Mouse (Mus musculus) embryonic facial prominence, embryonic 11.5 days (tissue): ENCODE measurements at regions not wholly inside any gene's neighbourhood (a gene's known extent, or its start where the extent isn't known, plus 50 kb on each side); places are given as distances from the start of the nearest gene placed in this dataset.

Experiments
- ATAC-seq: fragments of 200-750 bp; cut with Nextera tagmentation; replicated peaks from 2 replicates; pipeline ENCODE4 v1.8.0; 2017; ENCODE audit warnings: low read depth; ENCODE audit not compliant: insufficient number of reproducible peaks, low FRiP score, low TSS enrichment
- DNase-seq: peaks from one replicate; pipeline ENCODE4 v3.0.0-alpha.2; 2015; ENCODE audit warnings: low spot score
- H3K27ac ChIP-seq: fragments of 300-500 bp; sonication (generic); replicated peaks from 2 replicates; pipeline ENCODE4 v1.5.1; 2014; ENCODE audit warnings: mild to moderate bottlenecking, low read depth, low read length, control low read depth
- H3K27me3 ChIP-seq: fragments of 300-500 bp; sonication (generic); 2 replicates; pipeline ENCODE4 v1.6.1; 2014; ENCODE audit warnings: mild to moderate bottlenecking, low read length, moderate library complexity, mixed read lengths; ENCODE audit not compliant: control insufficient read depth, insufficient read depth
- H3K36me3 ChIP-seq: fragments of 300-500 bp; sonication (generic); replicated peaks from 2 replicates; pipeline ENCODE4 v1.6.1; 2014; ENCODE audit warnings: low read depth, mild to moderate bottlenecking, low read length, moderate library complexity, mixed read lengths; ENCODE audit not compliant: control insufficient read depth, insufficient read depth
- H3K4me1 ChIP-seq: fragments of 300-500 bp; sonication (generic); 2 replicates; pipeline ENCODE4 v1.6.1; 2014; ENCODE audit warnings: low read length, mixed read lengths; ENCODE audit not compliant: control insufficient read depth, insufficient read depth
- H3K4me2 ChIP-seq: fragments of 300-500 bp; sonication (generic); 2 replicates; pipeline ENCODE4 v1.6.1; 2014; ENCODE audit warnings: low read depth, mild to moderate bottlenecking, control low read depth, low read length, moderate library complexity
- H3K4me3 ChIP-seq: fragments of 300-500 bp; sonication (generic); 2 replicates; pipeline ENCODE4 v1.5.1; 2014; ENCODE audit warnings: low read depth, low read length, control low read depth
- H3K9ac ChIP-seq: fragments of 300-500 bp; sonication (generic); replicated peaks from 2 replicates; pipeline ENCODE4 v1.6.1; 2014; ENCODE audit warnings: mild to moderate bottlenecking, control low read depth, low read length
- H3K9me3 ChIP-seq: fragments of 300-500 bp; sonication (generic); replicated peaks from 2 replicates; pipeline ENCODE4 v1.6.1; 2016; ENCODE audit warnings: mild to moderate bottlenecking, low read length, inconsistent platforms, mixed read lengths; ENCODE audit not compliant: control insufficient read depth
- WGBS: fragments of 180-500 bp; shearing (Covaris S2); extraction: QIAGEN DNeasy Blood & Tissue Kit; methylation state at CpG from one replicate; pipeline ENCODE4 v1.1.7; 2014; 5-methylcytosine and 5-hydroxymethylcytosine counted together

DNA sequence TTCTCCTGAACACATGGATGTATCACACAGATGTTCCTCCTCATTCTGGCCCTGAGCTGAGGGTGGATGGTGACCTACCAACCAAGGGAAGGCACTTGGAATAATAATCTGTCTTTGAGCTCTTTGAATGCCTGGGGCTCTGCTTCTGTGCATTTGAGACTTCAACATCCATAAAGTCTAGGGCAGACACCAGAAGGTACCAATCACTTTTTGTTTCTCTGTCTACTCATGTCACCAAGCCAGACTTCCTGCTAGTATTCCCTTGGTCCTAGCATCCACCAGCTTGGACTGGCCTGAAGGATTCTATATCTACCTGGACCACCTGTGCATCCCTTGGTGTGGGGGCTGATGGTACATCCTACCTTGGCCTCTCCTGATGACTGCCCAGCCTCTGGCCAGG lies 291.7 kb downstream of the Gm9195 start:
- H3K9ac ChIP-seq = no peak overlapping the region
- no peaks in the 10 kb centered on the region for H3K36me3 ChIP-seq
- H3K4me3 ChIP-seq = no peak overlapping the region
- no peak overlapping the region for H3K4me2 ChIP-seq
- ATAC-seq (no peak), DNase-seq (no peak)
- no peak overlapping the region for H3K27ac ChIP-seq
- H3K4me1 ChIP-seq = no peaks in the 10 kb centered on the region
- H3K9me3 ChIP-seq = no peaks in the 10 kb centered on the region
- no peaks in the 10 kb centered on the region for H3K27me3 ChIP-seq

DNA sequence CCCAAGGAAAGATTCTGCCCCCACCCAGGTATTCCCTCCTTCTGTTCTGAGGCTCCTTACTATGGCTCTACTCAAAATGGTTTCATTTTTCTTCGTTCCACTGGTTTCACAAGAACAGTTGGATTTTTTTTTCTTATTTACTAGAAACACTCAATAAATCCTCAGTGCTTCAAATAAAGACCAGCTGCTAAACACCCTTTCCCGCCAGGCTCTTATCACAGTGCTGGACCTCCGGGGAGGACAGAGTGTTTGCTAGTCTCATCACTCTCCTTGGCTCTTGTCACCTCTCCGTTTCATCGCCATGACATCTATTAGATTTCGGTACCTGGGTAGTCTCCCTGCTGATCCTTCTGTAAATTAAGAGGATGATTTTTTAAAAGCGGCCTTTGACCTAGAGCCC lies 293.7 kb downstream of the Gm9195 start:
- ATAC-seq (no peak), DNase-seq (no peak)
- WGBS = 57% methylated on average over 7 of the region's 7 CpGs
- Histone ChIP-seq H3K9me3 (no peaks in the 10 kb centered on the region), H3K4me2 (no peak overlapping the region), H3K36me3 (no peaks in the 10 kb centered on the region), H3K9ac (no peak overlapping the region), H3K4me3 (no peak overlapping the region), H3K27me3 (no peaks in the 10 kb centered on the region), H3K27ac (no peak overlapping the region), H3K4me1 (no peaks in the 10 kb centered on the region)

DNA sequence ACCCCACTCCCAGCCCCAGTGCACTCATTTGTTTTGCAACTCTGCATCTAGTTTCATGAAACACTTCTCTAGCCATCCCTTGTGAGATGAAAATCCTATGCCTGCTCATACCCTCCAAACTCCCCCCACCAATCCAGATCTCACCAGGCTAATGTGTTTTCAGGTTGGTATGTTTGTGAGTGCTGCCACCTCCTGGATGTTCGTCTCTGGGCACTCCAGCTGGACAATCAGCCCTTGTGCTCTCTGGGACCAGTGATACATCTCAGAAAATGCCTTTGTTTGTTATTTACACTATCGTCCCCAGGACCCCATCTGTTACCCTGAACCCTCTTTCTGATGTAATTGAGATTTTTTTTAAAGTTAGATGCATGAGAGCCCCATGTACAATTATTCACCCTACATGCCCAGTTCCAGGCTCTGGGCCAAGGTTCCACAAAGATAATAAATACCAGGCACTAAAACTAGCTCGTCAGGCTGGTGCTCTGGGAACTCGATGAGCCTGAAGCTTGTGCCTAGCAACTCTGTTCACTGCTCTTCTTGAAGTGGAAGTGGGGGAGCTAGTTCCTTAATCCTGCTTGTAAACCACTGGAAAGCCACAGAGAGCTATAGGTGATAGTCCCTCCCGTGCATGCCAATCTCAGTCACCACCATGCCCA lies 304.2 kb downstream of the Gm9195 start:
- 37% methylated on average over 5 of the region's 5 CpGs for WGBS
- Histone ChIP-seq H3K27ac (no peak overlapping the region), H3K4me2 (no peak overlapping the region), H3K9me3 (no peaks in the 10 kb centered on the region), H3K9ac (no peak overlapping the region), H3K27me3 (no peaks in the 10 kb centered on the region), H3K4me3 (no peak overlapping the region), H3K36me3 (no peaks in the 10 kb centered on the region), H3K4me1 (no peaks in the 10 kb centered on the region)
- ATAC-seq (no peak), DNase-seq (peak; percentile 55)

- WGBS = 84% methylated on average over 1 of the region's 1 CpGs
- DNase-seq (no peak), ATAC-seq (no peak)
- H3K9me3 ChIP-seq = no peaks in the 10 kb centered on the region
- H3K27me3 ChIP-seq = no peaks in the 10 kb centered on the region
- H3K27ac ChIP-seq = no peak overlapping the region
- H3K9ac ChIP-seq = no peak overlapping the region
- no peaks in the 10 kb centered on the region for H3K4me1 ChIP-seq
- no peaks in the 10 kb centered on the region for H3K36me3 ChIP-seq
- H3K4me3 ChIP-seq = no peak overlapping the region
- no peak overlapping the region for H3K4me2 ChIP-seq
Measured at GRCm38 (mm10) chr14:72175751-72176150, 315.9 kb downstream of the Gm9195 start.

- H3K4me2 ChIP-seq = no peak overlapping the region
- DNase-seq (no peak), ATAC-seq (no peak)
- H3K27ac ChIP-seq = no peak overlapping the region
- no peaks in the 10 kb centered on the region for H3K4me1 ChIP-seq
- WGBS = 73% methylated on average over 20 of the region's 20 CpGs
- H3K36me3 ChIP-seq = no peaks in the 10 kb centered on the region
- no peaks in the 10 kb centered on the region for H3K9me3 ChIP-seq
- H3K4me3 ChIP-seq = no peak overlapping the region
- no peak overlapping the region for H3K9ac ChIP-seq
- H3K27me3 ChIP-seq = no peaks in the 10 kb centered on the region
Measured at GRCm38 (mm10) chr14:72172549-72173405, 318.9 kb downstream of the Gm9195 start.

GRCm38 (mm10) chr14:72171777-72172176 lies 319.9 kb downstream of the Gm9195 start:
- no peaks in the 10 kb centered on the region for H3K36me3 ChIP-seq
- DNase-seq (no peak), ATAC-seq (no peak)
- no peaks in the 10 kb centered on the region for H3K27me3 ChIP-seq
- WGBS = 84% methylated on average over 3 of the region's 3 CpGs
- no peak overlapping the region for H3K4me3 ChIP-seq
- no peak overlapping the region for H3K27ac ChIP-seq
- H3K4me1 ChIP-seq = no peaks in the 10 kb centered on the region
- H3K9me3 ChIP-seq = no peaks in the 10 kb centered on the region
- H3K4me2 ChIP-seq = no peak overlapping the region
- no peak overlapping the region for H3K9ac ChIP-seq

DNA sequence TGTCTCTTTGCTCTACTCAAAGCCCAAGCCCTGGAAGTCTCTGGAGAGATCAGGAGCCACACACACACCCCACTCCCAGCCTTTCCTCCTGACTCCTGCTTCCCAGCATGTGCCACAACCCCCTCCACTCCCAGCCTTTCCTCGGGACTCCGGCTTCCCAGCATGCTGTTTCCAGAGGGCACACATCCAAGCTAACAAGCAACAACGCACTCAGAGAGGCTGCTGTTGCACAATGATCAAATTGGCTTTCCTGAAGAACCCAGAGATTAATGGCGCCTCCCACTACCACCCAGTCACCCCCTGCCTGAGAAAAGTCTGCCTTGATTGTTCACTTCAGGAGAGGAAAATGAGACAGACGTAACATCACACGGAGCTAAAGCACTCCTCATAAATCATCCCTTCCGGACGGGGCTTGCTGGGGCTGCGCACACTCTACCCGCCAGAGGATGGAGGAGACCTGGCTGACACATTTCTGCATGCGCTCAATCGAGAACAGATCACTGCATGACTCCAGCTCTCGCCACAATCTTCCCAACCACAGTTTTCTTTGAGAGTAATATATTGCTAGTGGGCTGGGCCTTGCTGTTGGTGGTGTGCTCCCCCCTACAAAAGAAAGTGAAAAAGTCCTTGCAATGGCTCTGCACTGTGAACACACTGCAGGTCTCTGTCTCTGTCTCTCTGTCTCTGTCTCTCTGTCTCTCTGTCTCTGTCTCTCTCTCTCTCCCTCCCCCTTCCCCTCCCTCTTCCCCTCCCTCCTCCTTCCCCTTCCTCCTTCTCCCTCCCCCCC lies 332.9 kb downstream of the Gm9195 start:
- 45% methylated on average over 13 of the region's 13 CpGs for WGBS
- Histone ChIP-seq H3K27ac (no peak overlapping the region), H3K4me2 (no peak overlapping the region), H3K9me3 (no peaks in the 10 kb centered on the region), H3K9ac (no peak overlapping the region), H3K36me3 (no peaks in the 10 kb centered on the region), H3K4me1 (no peaks in the 10 kb centered on the region), H3K27me3 (no peaks in the 10 kb centered on the region), H3K4me3 (no peak overlapping the region)
- ATAC-seq (peak; percentile 67; the same call in 1 of the 2 replicates), DNase-seq (no peak)
